Mouse (Mus musculus) lung, postnatal 36 days (tissue): ENCODE data around the gene Olfr645.

Experiments used
- DNase-seq: peaks from one replicate; pipeline ENCODE4 v3.0.0; 2022; ENCODE audit warnings: mixed read lengths

Gene Olfr645

GRCm38 (mm10) chr7:104085365-104085764 lies at the start of gene Olfr645:
Gene Olfr645 (minus strand): TSS chr7:104085465.
- no peak for DNase-seq

- no peak for DNase-seq
These were observed 44.5 kb upstream of the Olfr645 start, which contains the start of gene Ubqln5 for GRCm38 (mm10) chr7:104129726-104130125. Gene Ubqln5 (minus strand): TSS chr7:104129826.

- DNase-seq: no peak
These were observed 19.4 kb upstream of the Olfr645 start, which contains the start of gene Olfr646 for GRCm38 (mm10) chr7:104104757-104104972. Gene Olfr646 (plus strand): TSS chr7:104104873.

GRCm38 (mm10) chr7:104103913-104104756 lies 18.9 kb upstream of the Olfr645 start:
- DNase-seq: no peak

GRCm38 (mm10) chr7:104071769-104072168 lies 13.5 kb downstream of the Olfr645 start, which contains the start of gene Olfr644:
Gene Olfr644 (minus strand): TSS chr7:104071869.
- no peak for DNase-seq

GRCm38 (mm10) chr7:104061345-104061744 lies 23.9 kb downstream of the Olfr645 start, which contains the start of gene 4930516K23Rik:
Gene 4930516K23Rik (minus strand): TSS chr7:104061445.
- no peak for DNase-seq

- DNase-seq: no peak
These were observed 26.1 kb downstream of the Olfr645 start for GRCm38 (mm10) chr7:104059215-104059614.

GRCm38 (mm10) chr7:104052566-104052965 lies 32.7 kb downstream of the Olfr645 start, which contains the start of gene Olfr642:
Gene Olfr642 (minus strand): TSS chr7:104052666.
- DNase-seq: no peak

GRCm38 (mm10) chr7:104050745-104051144 lies 34.5 kb downstream of the Olfr645 start:
- no peak for DNase-seq

- DNase-seq: no peak
These were observed 50.1 kb downstream of the Olfr645 start, which contains the start of gene Olfr641 for GRCm38 (mm10) chr7:104035145-104035544. Gene Olfr641 (plus strand): TSS chr7:104035445.
